Mouse (Mus musculus) heart, postnatal 0 days (tissue): Measurements from ENCODE around the gene Hsd17b2.

Experiments used
- CTCF ChIP-seq: IDR thresholded peaks from 2 replicates; pipeline ENCODE4 v1.5.1; 2016; ENCODE audit warnings: antibody characterized with exemption, control low read depth, low read depth
- EP300 ChIP-seq: IDR thresholded peaks from 2 replicates; pipeline ENCODE4 v1.6.1; 2016; ENCODE audit warnings: antibody characterized with exemption, low read depth

GRCm38 (mm10) chr8:117701859-117702258 lies at the start of gene Hsd17b2:
- TF ChIP-seq CTCF, result no peak
- TF ChIP-seq EP300, result no peak
